Mouse (Mus musculus): ENCODE data around the gene Hdac8. TPM values are rescaled to one million over a fixed set of nuclear protein-coding genes. Genes with fewer than 3 reads are reported as not detected.

Gene Hdac8
- polyA plus RNA-seq, 2 experiments: 2.7 to 16.1 TPM

GRCm38 (mm10) chrX:102366510-102366909 is 138.6 kb downstream of the Hdac8 start:
- Histone ChIP-seq H3K4me2 (replicated peaks; ENCODE audit: low read depth, low read length, severe bottlenecking) (no peak overlapping the region), H3K4me1 (ENCODE audit: control insufficient read depth, insufficient read depth, low read length) (no peaks in the 10 kb centered on the region), H3K36me3 (ENCODE audit: control insufficient read depth, insufficient read depth, low read length) (no peaks in the 10 kb centered on the region), H3K9ac (ENCODE audit: low read depth, low read length, severe bottlenecking) (no peak overlapping the region), H3K9me3 (ENCODE audit: control insufficient read depth, low read length) (no peaks in the 10 kb centered on the region), H3K27ac (replicated peaks; ENCODE audit: low read depth, low read length) (no peak overlapping the region), H3K27me3 (ENCODE audit: control insufficient read depth, insufficient read depth, low read length) (no peaks in the 10 kb centered on the region), H3K4me3 (replicated peaks; ENCODE audit: low read length) (no peak overlapping the region)
- TF ChIP-seq POLR2A (IDR thresholded peaks at IDR 0.05; ENCODE audit: borderline replicate concordance, extremely low read depth, insufficient read depth, insufficient read length): no peak
- WGBS: 88% methylated on average over 3 of the region's 3 CpGs
- ATAC-seq (ENCODE audit: low FRiP score, low read depth): no peak
- no peak for DNase-seq (ENCODE audit: low spot score)

- Histone ChIP-seq H3K9me3 (ENCODE audit: control insufficient read depth, low read length) (no peaks in the 10 kb centered on the region), H3K27ac (replicated peaks; ENCODE audit: low read depth, low read length) (no peak overlapping the region), H3K4me3 (replicated peaks; ENCODE audit: low read length) (no peak overlapping the region), H3K27me3 (ENCODE audit: control insufficient read depth, insufficient read depth, low read length) (no peaks in the 10 kb centered on the region), H3K36me3 (ENCODE audit: control insufficient read depth, insufficient read depth, low read length) (no peaks in the 10 kb centered on the region), H3K9ac (ENCODE audit: low read depth, low read length, severe bottlenecking) (no peak overlapping the region), H3K4me2 (replicated peaks; ENCODE audit: low read depth, low read length, severe bottlenecking) (no peak overlapping the region), H3K4me1 (ENCODE audit: control insufficient read depth, insufficient read depth, low read length) (no peaks in the 10 kb centered on the region)
- DNase-seq (ENCODE audit: low spot score) (no peak), ATAC-seq (ENCODE audit: low FRiP score, low read depth) (no peak)
- WGBS: 81% methylated on average over 2 of the region's 2 CpGs
- TF ChIP-seq POLR2A (IDR thresholded peaks at IDR 0.05; ENCODE audit: borderline replicate concordance, extremely low read depth, insufficient read depth, insufficient read length): no peak
Observed at GRCm38 (mm10) chrX:102362244-102362643, 142.9 kb downstream of the Hdac8 start.

- ATAC-seq (ENCODE audit: low FRiP score, low read depth): no peak
- Histone ChIP-seq H3K9ac (ENCODE audit: low read depth, low read length, severe bottlenecking) (no peak overlapping the region), H3K27me3 (ENCODE audit: control insufficient read depth, insufficient read depth, low read length) (no peaks in the 10 kb centered on the region; the same call in 1 of the 2 replicates), H3K4me3 (replicated peaks; ENCODE audit: low read length) (no peak overlapping the region), H3K27ac (replicated peaks; ENCODE audit: low read depth, low read length) (no peak overlapping the region), H3K4me1 (ENCODE audit: control insufficient read depth, insufficient read depth, low read length) (no peaks in the 10 kb centered on the region), H3K4me2 (replicated peaks; ENCODE audit: low read depth, low read length, severe bottlenecking) (no peak overlapping the region), H3K36me3 (ENCODE audit: control insufficient read depth, insufficient read depth, low read length) (no peaks in the 10 kb centered on the region), H3K9me3 (ENCODE audit: control insufficient read depth, low read length) (no peaks in the 10 kb centered on the region)
- DNase-seq (ENCODE audit: low spot score): no peak
- 78% methylated on average over 3 of the region's 3 CpGs for WGBS
- no peak for TF ChIP-seq POLR2A (IDR thresholded peaks at IDR 0.05; ENCODE audit: borderline replicate concordance, extremely low read depth, insufficient read depth, insufficient read length)
Observed at GRCm38 (mm10) chrX:102353412-102353811, 151.7 kb downstream of the Hdac8 start.

GRCm38 (mm10) chrX:102349843-102350731 is 155.1 kb downstream of the Hdac8 start:
- DNase-seq (ENCODE audit: low spot score): peak; percentile 11
- Histone ChIP-seq H3K4me1 (ENCODE audit: control insufficient read depth, insufficient read depth, low read length) (no peaks in the 10 kb centered on the region), H3K27ac (replicated peaks; ENCODE audit: low read depth, low read length) (no peak overlapping the region), H3K4me2 (replicated peaks; ENCODE audit: low read depth, low read length, severe bottlenecking) (no peak overlapping the region), H3K27me3 (ENCODE audit: control insufficient read depth, insufficient read depth, low read length) (no peaks in the 10 kb centered on the region; the same call in 1 of the 2 replicates), H3K9me3 (ENCODE audit: control insufficient read depth, low read length) (no peaks in the 10 kb centered on the region), H3K4me3 (replicated peaks; ENCODE audit: low read length) (no peak overlapping the region), H3K36me3 (ENCODE audit: control insufficient read depth, insufficient read depth, low read length) (no peaks in the 10 kb centered on the region), H3K9ac (ENCODE audit: low read depth, low read length, severe bottlenecking) (no peak overlapping the region)
- WGBS: 69% methylated on average over 14 of the region's 14 CpGs
- no peak for TF ChIP-seq POLR2A (IDR thresholded peaks at IDR 0.05; ENCODE audit: borderline replicate concordance, extremely low read depth, insufficient read depth, insufficient read length)
- peak; percentile 57; the same call in 1 of the 2 replicates for ATAC-seq (ENCODE audit: low FRiP score, low read depth)

- TF ChIP-seq POLR2A (IDR thresholded peaks at IDR 0.05; ENCODE audit: borderline replicate concordance, extremely low read depth, insufficient read depth, insufficient read length): no peak
- Histone ChIP-seq H3K9me3 (ENCODE audit: control insufficient read depth, low read length) (no peaks in the 10 kb centered on the region), H3K4me3 (replicated peaks; ENCODE audit: low read length) (no peak overlapping the region), H3K27ac (replicated peaks; ENCODE audit: low read depth, low read length) (no peak overlapping the region), H3K9ac (ENCODE audit: low read depth, low read length, severe bottlenecking) (no peak overlapping the region), H3K36me3 (ENCODE audit: control insufficient read depth, insufficient read depth, low read length) (no peaks in the 10 kb centered on the region), H3K4me2 (replicated peaks; ENCODE audit: low read depth, low read length, severe bottlenecking) (no peak overlapping the region), H3K27me3 (ENCODE audit: control insufficient read depth, insufficient read depth, low read length) (no peaks in the 10 kb centered on the region; the same call in 1 of the 2 replicates), H3K4me1 (ENCODE audit: control insufficient read depth, insufficient read depth, low read length) (no peaks in the 10 kb centered on the region)
- ATAC-seq (ENCODE audit: low FRiP score, low read depth) (no peak; the same call in 1 of the 2 replicates), DNase-seq (ENCODE audit: low spot score) (peak; percentile 5)
- 36% methylated on average over 9 of the region's 9 CpGs for whole genome bisulfite sequencing
Observed at GRCm38 (mm10) chrX:102348886-102349486, 156.2 kb downstream of the Hdac8 start.
